Mouse (Mus musculus) limb, embryonic 14.5 days (tissue): ENCODE measurements around the gene Dnajb6. TPM values are rescaled to one million over a fixed set of nuclear protein-coding genes. Genes with fewer than 3 reads are reported as not detected.
"Not testable (repeated sequence)": the region's sequence is repeated elsewhere in the genome, so short reads cannot be mapped to it uniquely, and the experiment has no call there.

Experiments used
- ATAC-seq: fragments of 200-750 bp; cut with Nextera tagmentation; 2 replicates; pipeline ENCODE4 v1.8.0; 2017; ENCODE audit warnings: low read depth, moderate number of reproducible peaks, moderate TSS enrichment; ENCODE audit not compliant: low FRiP score
- DNase-seq: peaks from one replicate; pipeline ENCODE4 v3.0.0-alpha.2; 2015; ENCODE audit warnings: low spot score
- H3K27ac ChIP-seq: fragments of 300-500 bp; sonication (generic); replicated peaks from 2 replicates; pipeline ENCODE4 v1.5.1; 2014; ENCODE audit warnings: low read depth, mild to moderate bottlenecking, low read length, moderate library complexity, mixed read lengths
- H3K27me3 ChIP-seq: fragments of 300-500 bp; sonication (generic); 2 replicates; pipeline ENCODE4 v1.6.1; 2014; ENCODE audit warnings: low read length, mixed read lengths; ENCODE audit not compliant: control insufficient read depth, insufficient read depth
- H3K36me3 ChIP-seq: fragments of 300-500 bp; sonication (generic); 2 replicates; pipeline ENCODE4 v1.6.1; 2014; ENCODE audit warnings: mild to moderate bottlenecking, low read length, moderate library complexity, mixed read lengths; ENCODE audit not compliant: control insufficient read depth, insufficient read depth
- H3K4me1 ChIP-seq: fragments of 300-500 bp; sonication (generic); 2 replicates; pipeline ENCODE4 v1.6.1; 2014; ENCODE audit warnings: antibody characterized with exemption, low read length, mixed read lengths; ENCODE audit not compliant: control insufficient read depth, insufficient read depth
- H3K4me2 ChIP-seq: fragments of 300-500 bp; sonication (generic); replicated peaks from 2 replicates; pipeline ENCODE4 v1.6.1; 2014; ENCODE audit warnings: low read depth, mild to moderate bottlenecking, low read length, moderate library complexity; ENCODE audit not compliant: severe bottlenecking
- H3K4me3 ChIP-seq: fragments of 300-500 bp; sonication (generic); replicated peaks from 2 replicates; pipeline ENCODE4 v1.5.1; 2014; ENCODE audit warnings: low read length
- H3K9ac ChIP-seq: fragments of 300-500 bp; sonication (generic); 2 replicates; pipeline ENCODE4 v1.6.1; 2014; ENCODE audit warnings: mild to moderate bottlenecking, low read depth, low read length, moderate library complexity; ENCODE audit not compliant: severe bottlenecking
- H3K9me3 ChIP-seq: fragments of 300-500 bp; sonication (generic); 2 replicates; pipeline ENCODE4 v1.6.1; 2016; ENCODE audit warnings: low read length; ENCODE audit not compliant: control insufficient read depth
- POLR2A ChIP-seq: fragments of 200-500 bp; IDR thresholded peaks from 2 replicates; pipeline ENCODE4 v1.8.0; 2012; ENCODE audit warnings: inconsistent platforms, mild to moderate bottlenecking, moderate library complexity, borderline replicate concordance; ENCODE audit not compliant: insufficient read depth, insufficient read length; ENCODE audit errors: extremely low read depth
- WGBS: fragments of 180-500 bp; shearing (Covaris S2); extraction: QIAGEN DNeasy Blood & Tissue Kit; methylation state at CpG from one replicate; pipeline ENCODE4 v1.1.7; 2014; 5-methylcytosine and 5-hydroxymethylcytosine counted together
- polyA plus RNA-seq, 2 experiments: library from polyadenylated mRNA; depleted of rRNA in 1 of 2; stranded (reverse) in 1 of 2; unstranded in 1 of 2; fragments of >200 nt; fragmentation: Nextera tagmentation in 1 of 2; extraction: Ambion mirVana in 1 of 2; gene quantifications; 2 replicates each; pipeline versions ENCODE4 v1.2.1 to v1.2.3; 2012 to 2014

Gene Dnajb6
- polyA plus RNA-seq, 2 experiments: 96.9 to 123 TPM

- H3K4me2 ChIP-seq: no peak overlapping the region
- H3K27ac ChIP-seq: no peak overlapping the region
- no peaks in the 10 kb centered on the region for H3K4me1 ChIP-seq
- H3K9me3 ChIP-seq: no peaks in the 10 kb centered on the region
- no peak for DNase-seq
- WGBS: 86% methylated on average over 3 of the region's 3 CpGs
- no peak overlapping the region for H3K4me3 ChIP-seq
- TF ChIP-seq POLR2A: no peak
- no peak for ATAC-seq
- H3K9ac ChIP-seq: no peak overlapping the region
- peaks cover 44% of the 10 kb centered on the region for H3K36me3 ChIP-seq
- no peaks in the 10 kb centered on the region for H3K27me3 ChIP-seq
Measured at GRCm38 (mm10) chr5:29782261-29782660, 46.8 kb downstream of the Dnajb6 start.

GRCm38 (mm10) chr5:29784906-29785305 lies 49.4 kb downstream of the Dnajb6 start:
- not testable (repeated sequence) for H3K27ac ChIP-seq, H3K4me1 ChIP-seq, H3K9me3 ChIP-seq, H3K9ac ChIP-seq, DNase-seq, H3K27me3 ChIP-seq, H3K4me3 ChIP-seq, ATAC-seq, H3K4me2 ChIP-seq
- H3K36me3 ChIP-seq: peaks cover 24% of the 10 kb centered on the region
- WGBS: 90% methylated on average over 9 of the region's 13 CpGs

DNA sequence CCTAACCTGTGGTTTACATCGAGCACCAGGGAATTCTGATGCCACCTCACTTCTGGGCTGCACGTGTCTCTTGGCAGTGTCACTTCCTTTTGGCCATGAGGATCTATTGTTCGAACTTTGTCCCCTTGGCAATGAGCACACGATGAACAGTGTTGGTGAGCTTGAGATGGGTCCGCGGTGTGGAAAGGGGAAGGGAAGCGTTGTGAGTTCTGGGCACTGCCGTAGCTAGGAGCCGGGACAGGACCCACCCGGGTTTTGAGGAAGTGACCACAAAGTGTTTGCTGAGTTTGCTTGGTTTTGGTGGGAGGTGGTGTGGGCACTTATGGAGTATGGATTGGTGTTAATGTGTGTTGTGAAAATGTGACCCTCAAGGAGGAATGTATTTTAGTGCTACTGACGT lies 50.5 kb downstream of the Dnajb6 start:
- ATAC-seq, H3K9me3 ChIP-seq, H3K4me3 ChIP-seq, H3K9ac ChIP-seq, H3K27ac ChIP-seq, H3K4me2 ChIP-seq, H3K4me1 ChIP-seq, H3K27me3 ChIP-seq, DNase-seq: not testable (repeated sequence)
- H3K36me3 ChIP-seq: peaks cover 17% of the 10 kb centered on the region
- 90% methylated on average over 1 of the region's 11 CpGs for WGBS

- not testable (repeated sequence) for H3K27ac ChIP-seq, DNase-seq, H3K27me3 ChIP-seq, H3K9me3 ChIP-seq, H3K4me3 ChIP-seq, H3K9ac ChIP-seq, ATAC-seq, H3K4me2 ChIP-seq, H3K4me1 ChIP-seq, H3K36me3 ChIP-seq
- 90% methylated on average over 5 of the region's 8 CpGs for WGBS
Measured at GRCm38 (mm10) chr5:29794933-29795332, 59.4 kb downstream of the Dnajb6 start.

DNA sequence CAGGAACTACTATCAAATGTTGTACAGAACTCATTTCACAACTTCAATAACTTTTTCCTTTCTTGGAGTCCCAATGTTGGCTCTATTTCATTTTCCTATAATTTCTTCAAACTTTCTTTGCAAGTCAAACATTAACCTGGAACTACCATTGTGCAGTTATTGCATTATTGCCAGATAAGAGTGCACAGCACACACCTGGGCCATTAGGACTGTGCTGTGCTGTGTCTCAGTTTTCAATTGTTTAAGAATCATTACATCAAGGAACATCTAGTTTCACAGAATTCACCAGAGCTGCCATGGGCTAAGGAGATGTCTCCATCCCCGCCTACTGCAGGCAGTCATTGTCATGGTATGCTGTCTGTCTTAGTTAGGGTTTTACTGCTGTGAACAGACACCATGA lies 73.5 kb downstream of the Dnajb6 start:
- WGBS: 94% methylated on average over 1 of the region's 1 CpGs
- no peaks in the 10 kb centered on the region for H3K27me3 ChIP-seq
- TF ChIP-seq POLR2A: no peak

DNA sequence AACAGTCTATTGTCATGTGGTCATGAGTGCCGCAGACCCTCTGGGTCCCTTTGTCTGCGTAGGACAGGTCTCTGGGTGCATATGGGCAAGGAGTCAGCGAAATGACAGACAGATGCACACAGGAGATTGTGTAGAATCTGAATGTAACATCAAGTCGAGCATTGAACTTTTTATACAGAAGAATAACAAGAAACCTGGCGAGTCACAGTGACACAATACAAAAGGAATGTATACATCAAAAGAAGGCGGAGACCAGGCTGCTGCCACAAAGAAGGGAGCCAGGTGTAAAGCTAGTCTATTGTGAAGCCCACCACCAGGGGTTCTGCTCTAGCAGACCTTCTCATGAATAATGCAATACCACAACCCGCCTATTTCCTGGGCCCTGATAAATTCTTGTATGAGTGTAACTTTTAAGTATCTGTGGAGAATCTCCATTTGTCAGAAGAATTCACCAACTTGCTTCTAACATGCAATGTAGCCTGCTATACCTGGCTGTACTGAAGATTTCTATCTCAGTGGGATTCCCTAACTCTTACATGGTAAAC lies 76.0 kb downstream of the Dnajb6 start:
- not testable (repeated sequence) for H3K9me3 ChIP-seq, ATAC-seq, H3K4me2 ChIP-seq, H3K4me1 ChIP-seq, DNase-seq, H3K9ac ChIP-seq, H3K4me3 ChIP-seq, H3K27ac ChIP-seq, H3K27me3 ChIP-seq, H3K36me3 ChIP-seq
- WGBS: 84% methylated on average over 7 of the region's 7 CpGs

More for the DNA sequence above, 73.5 kb downstream of the Dnajb6 start:
- Histone ChIP-seq H3K4me3 (no peak overlapping the region), H3K27ac (no peak overlapping the region), H3K36me3 (no peaks in the 10 kb centered on the region), H3K4me2 (no peak overlapping the region), H3K4me1 (no peaks in the 10 kb centered on the region), H3K9me3 (no peaks in the 10 kb centered on the region), H3K9ac (no peak overlapping the region)
- ATAC-seq: no peak
- DNase-seq: no peak
